ENCODE assay signal across 18 mouse cellular contexts in genomic region chr12:53837408-53837807, GRCm38 (mm10).
DNase-seq lines count a peak whose midpoint lies in the region; ATAC-seq lines count a peak whose summit lies in the region.
"Had no signal": no experiment of that assay in that cellular context is flagged by ENCODE, and none has a peak within 500 bp of the region (broad histone marks: within the 10 kb centered on the region; RNA-seq: fewer than 3 reads in every experiment).

No protein-coding gene starts in this region.

- H3K27ac ChIP-seq in intestine, embryonic 15.5 days: no peak overlapping the region
- no peak overlapping the region for H3K27ac ChIP-seq in intestine, embryonic 16.5 days (ENCODE audit: low read length)
- H3K27ac ChIP-seq in liver, embryonic 13.5 days: peak overlapping the region; percentile 93
- H3K27ac ChIP-seq: forebrain, embryonic 15.5 days; heart, embryonic 10.5 days; hindbrain, postnatal 0 days; limb, embryonic 13.5 days; midbrain, embryonic 15.5 days had no signal

- 79% methylated on average over 15 of the region's 15 CpGs for WGBS in intestine, embryonic 15.5 days
- WGBS in intestine, embryonic 16.5 days: 73% methylated on average over 15 of the region's 15 CpGs
- 26% methylated on average over 15 of the region's 15 CpGs for WGBS in liver, embryonic 13.5 days (ENCODE audit: insufficient replicate concordance)

- H3K36me3 ChIP-seq in intestine, embryonic 15.5 days: no peaks in the 10 kb centered on the region
- H3K36me3 ChIP-seq in intestine, embryonic 16.5 days (ENCODE audit: control insufficient read depth, insufficient read depth, low read length): no peaks in the 10 kb centered on the region
- no peaks in the 10 kb centered on the region for H3K36me3 ChIP-seq in liver, embryonic 13.5 days
- H3K36me3 ChIP-seq: forebrain, embryonic 15.5 days; heart, embryonic 10.5 days; limb, embryonic 13.5 days; midbrain, embryonic 15.5 days had no signal

- H3K9me3 ChIP-seq in intestine, embryonic 15.5 days: no peaks in the 10 kb centered on the region
- H3K9me3 ChIP-seq in intestine, embryonic 16.5 days (ENCODE audit: control insufficient read depth, low read length): no peaks in the 10 kb centered on the region
- H3K9me3 ChIP-seq in liver, embryonic 13.5 days (replicated peaks): no peaks in the 10 kb centered on the region
- H3K9me3 ChIP-seq: forebrain, embryonic 15.5 days; heart, embryonic 10.5 days; limb, embryonic 13.5 days; midbrain, embryonic 15.5 days had no signal

- peak; percentile 26 to 39 for DNase-seq in adrenal gland, adult (ENCODE audit: inconsistent age in 2 of 2, low spot score in 1 of 2)
- DNase-seq in adrenal gland, postnatal 36 days: no peak
- DNase-seq in c-Kit-positive CD71-negative TER-119-negative erythroid progenitor cells, embryonic 14.5 days (ENCODE audit: low read depth): peak; percentile 6
- DNase-seq in liver, embryonic 13.5 days: peak; percentile 81
- no peak for DNase-seq in lung, adult 18-20 months
- no peak for DNase-seq in left cerebral cortex, postnatal 25 days (ENCODE audit: low spot score in 2 of 2)
- DNase-seq: cerebellum, adult 9-11 months; kidney, adult 8-10 months; kidney, postnatal 36 days had no signal

- H3K9ac ChIP-seq in intestine, embryonic 15.5 days: no peak overlapping the region
- H3K9ac ChIP-seq in intestine, embryonic 16.5 days (ENCODE audit: low read depth, low read length): no peak overlapping the region
- H3K9ac ChIP-seq in liver, embryonic 13.5 days: peak overlapping the region; percentile 61
- H3K9ac ChIP-seq: forebrain, embryonic 15.5 days; limb, embryonic 13.5 days; midbrain, embryonic 15.5 days had no signal

- H3K4me2 ChIP-seq in intestine, embryonic 15.5 days (replicated peaks): no peak overlapping the region
- no peak overlapping the region for H3K4me2 ChIP-seq in intestine, embryonic 16.5 days (ENCODE audit: low read depth, low read length)
- peak overlapping the region; percentile 56 for H3K4me2 ChIP-seq in liver, embryonic 13.5 days
- H3K4me2 ChIP-seq: forebrain, embryonic 15.5 days; limb, embryonic 13.5 days; midbrain, embryonic 15.5 days had no signal

- no peak overlapping the region for H3K4me3 ChIP-seq in intestine, embryonic 15.5 days (replicated peaks)
- no peak overlapping the region for H3K4me3 ChIP-seq in intestine, embryonic 16.5 days (ENCODE audit: low read length)
- no peak overlapping the region for H3K4me3 ChIP-seq in liver, embryonic 13.5 days (replicated peaks)
- H3K4me3 ChIP-seq: forebrain, embryonic 15.5 days; heart, embryonic 10.5 days; limb, embryonic 13.5 days; midbrain, embryonic 15.5 days; myocyte had no signal

- H3K27me3 ChIP-seq in intestine, embryonic 15.5 days (replicated peaks): no peaks in the 10 kb centered on the region
- H3K27me3 ChIP-seq in intestine, embryonic 16.5 days (replicated peaks; ENCODE audit: control insufficient read depth, insufficient read depth, low read length): no peaks in the 10 kb centered on the region
- no peaks in the 10 kb centered on the region for H3K27me3 ChIP-seq in liver, embryonic 13.5 days
- H3K27me3 ChIP-seq: forebrain, embryonic 15.5 days; limb, embryonic 13.5 days; midbrain, embryonic 15.5 days; Patski had no signal

- intact Hi-C loops in left cerebral cortex, postnatal 25 days (cut with DNase I): no loop called here

- peak; percentile 20; the same call in 1 of the 2 replicates for ATAC-seq in intestine, embryonic 15.5 days
- ATAC-seq in intestine, embryonic 16.5 days: no peak
- peak; percentile 85 for ATAC-seq in liver, embryonic 13.5 days (ENCODE audit: low read depth)
- ATAC-seq: forebrain, embryonic 15.5 days; hindbrain, postnatal 0 days; midbrain, embryonic 15.5 days; Patski had no signal

- no peaks in the 10 kb centered on the region for H3K4me1 ChIP-seq in intestine, embryonic 15.5 days (replicated peaks)
- H3K4me1 ChIP-seq in intestine, embryonic 16.5 days (ENCODE audit: control insufficient read depth, insufficient read depth, low read length): no peaks in the 10 kb centered on the region
- H3K4me1 ChIP-seq in liver, embryonic 13.5 days (replicated peaks): peaks cover 81% of the 10 kb centered on the region

Comparison
In these comparisons a context has a peak if more than half of its experiments do, and no peak if none do; other contexts are left out.
1. DNase-seq: peak in adrenal gland, adult (2 of 2), c-Kit-positive CD71-negative TER-119-negative erythroid progenitor cells, embryonic 14.5 days (single experiment) and liver, embryonic 13.5 days (single experiment); none in adrenal gland, postnatal 36 days (0 of 2), lung, adult 18-20 months (0 of 2) and left cerebral cortex, postnatal 25 days (0 of 2).